Mouse (Mus musculus): ENCODE results near the gene Ank2. TPM values are rescaled to one million over a fixed set of nuclear protein-coding genes. Genes with fewer than 3 reads are reported as not detected.

Ank2 gene
- total and polyA plus RNA-seq, 2 experiments from 2014 or later, result 160 to 575 TPM

DNA sequence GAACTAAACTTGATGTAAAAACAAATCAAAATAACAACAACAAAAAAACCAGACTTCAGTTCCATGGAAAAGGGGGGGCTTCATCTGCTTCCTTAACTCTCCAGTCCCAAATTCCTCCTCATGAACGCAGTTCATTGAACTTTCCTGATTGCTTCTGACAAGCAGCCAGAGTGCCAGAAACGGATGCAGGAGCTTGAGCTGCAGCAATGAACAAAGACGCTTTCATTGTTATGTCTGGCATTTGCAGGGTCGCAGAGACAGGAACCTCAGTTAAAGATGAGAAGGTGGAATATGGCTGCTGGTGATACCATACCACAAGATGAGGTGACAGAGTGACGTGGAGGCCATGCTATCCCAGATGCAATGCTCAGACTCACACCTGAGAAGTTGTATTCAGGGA, 248.2 kb downstream of the Ank2 start:
- Histone ChIP-seq H3K9ac (no peak overlapping the region), H3K27ac (ENCODE audit: low read depth, low read length) (no peak overlapping the region), H3K36me3 (ENCODE audit: insufficient read depth) (no peaks in the 10 kb centered on the region; the same call in 1 of the 2 replicates), H3K4me3 (ENCODE audit: low read depth, low read length) (no peak overlapping the region), H3K4me2 (ENCODE audit: low read depth) (no peak overlapping the region), H3K27me3 (ENCODE audit: insufficient read depth, low read length) (no peaks in the 10 kb centered on the region), H3K9me3 (ENCODE audit: low read length) (no peaks in the 10 kb centered on the region), H3K4me1 (ENCODE audit: insufficient read depth) (no peaks in the 10 kb centered on the region)
- 52% methylated on average over 5 of the region's 5 CpGs for WGBS
- ATAC-seq (no peak), DNase-seq (no peak)
- no peak for TF ChIP-seq CTCF (IDR thresholded peaks at IDR 0.05; ENCODE audit: low read depth)

DNA sequence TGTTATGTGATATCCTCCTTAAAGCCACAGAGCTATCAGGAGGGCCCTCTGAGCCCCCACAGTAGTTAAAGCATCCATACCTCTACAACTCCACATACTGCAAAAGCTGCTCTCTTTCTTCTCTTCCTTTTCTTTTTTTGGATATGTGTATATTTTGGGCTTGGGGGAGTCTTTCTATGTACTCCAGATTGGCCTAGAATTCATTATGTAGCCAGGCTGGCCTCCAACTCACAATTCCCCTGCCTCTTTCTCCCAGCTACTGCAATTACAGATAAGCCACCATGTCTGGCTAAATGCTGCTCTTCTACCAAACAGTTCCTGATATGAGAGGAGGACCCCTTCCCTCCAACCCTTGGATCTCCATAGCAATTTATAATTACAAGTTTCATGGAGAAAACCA, 250.5 kb downstream of the Ank2 start:
- TF ChIP-seq CTCF (IDR thresholded peaks at IDR 0.05; ENCODE audit: low read depth), result no peak
- ATAC-seq (0 out of 2 replicates have a peak, but pooled peaks have one; percentile 14), DNase-seq (no peak)
- no peak overlapping the region for H3K4me2 ChIP-seq (ENCODE audit: low read depth)
- no peak overlapping the region for H3K9ac ChIP-seq
- H3K36me3 ChIP-seq (ENCODE audit: insufficient read depth), result no peaks in the 10 kb centered on the region; the same call in 1 of the 2 replicates
- no peaks in the 10 kb centered on the region for H3K9me3 ChIP-seq (ENCODE audit: low read length)
- H3K27me3 ChIP-seq (ENCODE audit: insufficient read depth, low read length), result no peaks in the 10 kb centered on the region
- no peak overlapping the region for H3K27ac ChIP-seq (ENCODE audit: low read depth, low read length)
- no peak overlapping the region for H3K4me3 ChIP-seq (ENCODE audit: low read depth, low read length)
- no peaks in the 10 kb centered on the region; the same call in 1 of the 2 replicates for H3K4me1 ChIP-seq (ENCODE audit: insufficient read depth)

DNA sequence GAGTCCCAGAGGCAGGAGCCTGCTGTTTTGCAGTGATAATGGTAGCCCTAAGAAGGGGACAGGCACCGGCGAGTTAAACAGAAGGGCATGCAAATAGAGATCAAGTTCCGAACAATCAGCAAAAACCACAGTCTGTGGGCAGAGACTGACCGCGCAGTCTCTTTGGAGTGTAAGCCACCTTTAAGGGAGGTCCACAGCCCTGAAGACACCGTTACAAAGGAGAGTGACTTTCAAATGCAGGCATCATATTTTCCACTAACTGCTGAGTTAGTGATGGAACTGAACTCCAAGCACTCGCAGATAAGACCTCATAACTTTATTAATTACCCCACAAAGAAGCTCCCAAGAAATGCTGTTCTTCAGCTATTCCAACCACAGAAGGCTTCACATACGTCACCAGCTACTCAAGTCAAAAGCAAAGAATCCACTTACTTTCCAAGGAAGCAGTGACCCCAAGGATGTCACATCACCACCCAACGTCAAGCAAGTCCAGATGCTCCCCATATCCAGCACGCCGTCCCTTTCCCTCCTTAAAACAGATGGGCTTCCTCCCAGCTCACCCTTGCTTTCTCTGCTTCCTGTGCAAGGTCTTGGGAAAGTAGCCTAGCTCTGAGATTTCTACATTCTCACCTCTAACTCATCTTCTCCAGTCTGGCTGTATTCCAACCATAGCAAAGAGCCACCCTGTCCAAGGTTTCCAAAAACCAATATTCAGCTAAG, 252.0 kb downstream of the Ank2 start:
- no peaks in the 10 kb centered on the region for H3K27me3 ChIP-seq (ENCODE audit: insufficient read depth, low read length)
- H3K9me3 ChIP-seq (ENCODE audit: low read length), result no peaks in the 10 kb centered on the region
- H3K36me3 ChIP-seq (ENCODE audit: insufficient read depth), result no peaks in the 10 kb centered on the region; the same call in 1 of the 2 replicates
- 88% methylated on average over 11 of the region's 11 CpGs for WGBS
- TF ChIP-seq CTCF (IDR thresholded peaks at IDR 0.05; ENCODE audit: low read depth), result no peak
- H3K4me1 ChIP-seq (ENCODE audit: insufficient read depth), result no peaks in the 10 kb centered on the region; the same call in 1 of the 2 replicates
- H3K4me2 ChIP-seq (ENCODE audit: low read depth), result no peak overlapping the region
- no peak overlapping the region for H3K27ac ChIP-seq (ENCODE audit: low read depth, low read length)
- ATAC-seq (no peak), DNase-seq (no peak)
- no peak overlapping the region for H3K9ac ChIP-seq
- no peak overlapping the region for H3K4me3 ChIP-seq (ENCODE audit: low read depth, low read length)

DNA sequence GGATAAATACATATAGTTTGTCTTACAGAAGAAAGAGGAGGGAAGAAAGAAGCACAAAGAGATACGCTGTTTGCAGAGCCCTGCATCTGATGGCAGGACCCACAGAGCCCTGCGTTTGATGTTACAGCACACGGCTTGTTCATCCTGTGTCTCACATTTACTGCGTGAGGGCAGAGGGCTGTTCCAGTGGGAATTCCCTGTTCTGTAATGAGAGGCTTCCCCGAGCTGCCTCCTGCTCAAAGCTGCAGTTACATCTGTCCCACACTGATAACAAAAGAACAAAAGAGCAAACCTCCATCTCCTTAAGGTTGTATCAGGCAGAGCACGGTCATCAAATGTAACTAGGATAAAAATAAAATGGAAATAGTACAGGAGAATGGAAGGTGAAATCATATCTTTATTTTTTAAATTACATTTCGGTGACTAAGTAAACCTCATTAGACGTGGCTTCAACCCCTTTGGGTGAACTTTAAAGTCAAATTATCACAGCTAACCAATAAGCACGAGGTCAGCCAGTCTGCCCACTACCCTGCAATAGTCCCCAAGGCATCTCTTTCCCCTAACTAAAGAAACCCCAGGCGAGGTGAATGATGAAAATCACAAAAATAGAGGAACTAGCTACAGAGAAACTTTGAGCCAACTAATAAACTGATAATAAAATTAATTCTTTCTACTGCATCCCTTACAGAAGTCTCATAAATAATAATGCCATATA, 255.1 kb downstream of the Ank2 start:
- H3K27me3 ChIP-seq (ENCODE audit: insufficient read depth, low read length), result no peaks in the 10 kb centered on the region
- no peak overlapping the region for H3K27ac ChIP-seq (ENCODE audit: low read depth, low read length)
- H3K36me3 ChIP-seq (ENCODE audit: insufficient read depth), result no peaks in the 10 kb centered on the region; the same call in 1 of the 2 replicates
- WGBS, result 51% methylated on average over 10 of the region's 10 CpGs
- H3K4me1 ChIP-seq (ENCODE audit: insufficient read depth), result no peaks in the 10 kb centered on the region; the same call in 1 of the 2 replicates
- no peaks in the 10 kb centered on the region for H3K9me3 ChIP-seq (ENCODE audit: low read length)
- ATAC-seq (peak; percentile 23; the same call in 1 of the 2 replicates), DNase-seq (no peak)
- no peak overlapping the region for H3K4me2 ChIP-seq (ENCODE audit: low read depth)
- TF ChIP-seq CTCF (IDR thresholded peaks at IDR 0.05; ENCODE audit: low read depth), result no peak
- H3K4me3 ChIP-seq (ENCODE audit: low read depth, low read length), result no peak overlapping the region
- H3K9ac ChIP-seq, result no peak overlapping the region

DNA sequence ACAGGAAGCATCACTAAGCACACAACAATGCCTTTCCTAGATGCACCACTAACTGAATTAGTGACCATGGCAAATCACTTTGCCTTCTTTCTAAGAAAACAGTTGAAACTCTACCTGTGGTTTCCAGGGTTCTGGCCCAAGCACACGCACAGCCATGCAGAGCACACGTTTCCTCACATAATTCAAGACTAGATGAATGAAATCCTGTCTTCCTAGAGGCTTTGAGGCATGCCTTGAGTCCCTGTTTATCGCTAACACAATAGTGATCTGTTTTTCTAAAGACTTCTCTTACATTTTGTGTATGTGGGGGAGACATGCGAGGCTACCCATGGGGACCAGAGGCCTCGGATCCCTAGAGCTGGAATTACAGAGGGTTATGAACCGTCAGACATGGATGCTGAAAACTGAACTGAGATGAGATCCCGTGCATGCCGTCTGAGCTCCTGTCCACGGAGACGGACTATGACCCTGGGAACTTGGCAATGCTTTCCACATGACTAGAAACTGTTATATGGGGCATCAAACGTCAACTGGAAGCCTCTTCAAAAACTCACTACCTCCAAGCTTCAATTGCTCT, 256.8 kb downstream of the Ank2 start:
- no peak for TF ChIP-seq CTCF (IDR thresholded peaks at IDR 0.05; ENCODE audit: low read depth)

DNA sequence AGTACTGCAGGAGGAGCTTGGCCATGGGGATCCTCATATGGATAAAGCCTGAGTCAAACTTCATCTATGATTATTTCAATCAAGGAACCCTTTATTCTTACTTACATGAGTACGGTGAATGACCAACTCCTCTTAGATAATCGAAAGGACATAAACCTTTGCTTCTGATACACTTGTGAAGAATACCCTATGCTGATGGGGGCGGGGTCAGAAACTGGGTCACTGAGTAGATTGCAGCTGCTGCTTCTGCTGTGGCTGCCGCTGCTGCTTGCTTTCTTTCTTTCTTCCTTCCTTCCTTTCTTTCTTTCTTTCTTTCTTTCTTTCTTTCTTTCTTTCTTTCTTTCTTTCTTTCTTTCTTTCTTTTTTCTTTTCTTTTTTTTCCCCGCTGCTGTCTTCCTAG, 263.9 kb downstream of the Ank2 start:
- no peak for TF ChIP-seq CTCF (IDR thresholded peaks at IDR 0.05; ENCODE audit: low read depth)
- Histone ChIP-seq H3K4me3 (ENCODE audit: low read depth, low read length) (no peak overlapping the region), H3K27ac (ENCODE audit: low read depth, low read length) (no peak overlapping the region), H3K4me1 (ENCODE audit: insufficient read depth) (no peaks in the 10 kb centered on the region), H3K9me3 (ENCODE audit: low read length) (no peaks in the 10 kb centered on the region), H3K36me3 (ENCODE audit: insufficient read depth) (no peaks in the 10 kb centered on the region), H3K4me2 (ENCODE audit: low read depth) (no peak overlapping the region), H3K27me3 (ENCODE audit: insufficient read depth, low read length) (no peaks in the 10 kb centered on the region), H3K9ac (no peak overlapping the region)
- ATAC-seq (no peak), DNase-seq (no peak)
- WGBS, result 67% methylated on average over 5 of the region's 5 CpGs

More for the DNA sequence above, 256.8 kb downstream of the Ank2 start:
- 87% methylated on average over 11 of the region's 11 CpGs for WGBS
- H3K9me3 ChIP-seq (ENCODE audit: low read length), result no peaks in the 10 kb centered on the region
- no peak overlapping the region for H3K4me3 ChIP-seq (ENCODE audit: low read depth, low read length)
- H3K4me2 ChIP-seq (ENCODE audit: low read depth), result no peak overlapping the region
- DNase-seq, result no peak
- ATAC-seq, result no peak
- H3K27me3 ChIP-seq (ENCODE audit: insufficient read depth, low read length), result no peaks in the 10 kb centered on the region
- no peak overlapping the region for H3K27ac ChIP-seq (ENCODE audit: low read depth, low read length)
- H3K4me1 ChIP-seq (ENCODE audit: insufficient read depth), result no peaks in the 10 kb centered on the region; the same call in 1 of the 2 replicates
- H3K9ac ChIP-seq, result no peak overlapping the region
- no peaks in the 10 kb centered on the region for H3K36me3 ChIP-seq (ENCODE audit: insufficient read depth)

Data from forebrain, postnatal 0 days (tissue).